Mouse (Mus musculus) megakaryocyte progenitor cell, adult 5-6 weeks (primary cell): Measurements from ENCODE around the gene Vmp1. TPM values are rescaled to one million over a fixed set of nuclear protein-coding genes. Genes with fewer than 3 reads are reported as not detected.

Experiments used
- total RNA-seq, 2 experiments: library from RNA; stranded (forward) in 1 of 2; stranded (reverse) in 1 of 2; fragments of 157-497, 149-512 nt in 1 of 2; fragments of 200-1000 nt in 1 of 2; gene quantifications; 2 replicates each; pipeline versions ENCODE4 v1.2.3 to v1.2.4; 2015 to 2017

The Vmp1 gene
- total RNA-seq, 2 experiments from 2014 or later: 94.0 to 167 TPM

Other genes starting within 250 kb of the Vmp1 start
- gene Rnft1, start 199.2 kb downstream of the Vmp1 start, total RNA-seq (2015): 13.6 and 16.9 TPM in 2 replicates
- gene Rnft1, start 199.2 kb downstream of the Vmp1 start, total RNA-seq (2017): 14.7 and 17.2 TPM in 2 replicates
- gene Rps6kb1, start 139.0 kb downstream of the Vmp1 start, total RNA-seq (2015): 44.3 and 53.2 TPM in 2 replicates
- 34.1 and 48.6 TPM in 2 replicates for gene Rps6kb1, start 139.0 kb downstream of the Vmp1 start, total RNA-seq (2017)
- 7.0 and 15.0 TPM in 2 replicates for gene Tubd1, start 138.8 kb downstream of the Vmp1 start, total RNA-seq (2015)
- 9.4 and 11.5 TPM in 2 replicates for gene Tubd1, start 138.8 kb downstream of the Vmp1 start, total RNA-seq (2017)
- 22.5 and 23.3 TPM in 2 replicates for gene Ptrh2, start 149 bp upstream of the Vmp1 start, total RNA-seq (2015)
- 26.1 and 27.1 TPM in 2 replicates for gene Ptrh2, start 149 bp upstream of the Vmp1 start, total RNA-seq (2017)
- gene Cltc, start 73.7 kb upstream of the Vmp1 start, total RNA-seq (2015): 255 and 258 TPM in 2 replicates
- gene Cltc, start 73.7 kb upstream of the Vmp1 start, total RNA-seq (2017): 139 and 142 TPM in 2 replicates
- 27.6 and 31.7 TPM in 2 replicates for gene Dhx40, start 123.9 kb upstream of the Vmp1 start, total RNA-seq (2015)
- gene Dhx40, start 123.9 kb upstream of the Vmp1 start, total RNA-seq (2017): 33.4 and 34.6 TPM in 2 replicates